Mouse (Mus musculus) heart, adult 11 months (tissue): ENCODE measurements around the gene Hlx.

Source experiments
- DNase-seq: peaks from one replicate; pipeline ENCODE4 v3.0.0; 2022

The Hlx gene

GRCm38 (mm10) chr1:184715693-184716092 is 16.7 kb downstream of the Hlx start:
- peak; percentile 37 for DNase-seq

- DNase-seq, result no peak
These were observed 17.9 kb downstream of the Hlx start for GRCm38 (mm10) chr1:184714515-184714914.

- peak; percentile 72 for DNase-seq
These were observed 18.7 kb downstream of the Hlx start for GRCm38 (mm10) chr1:184713716-184714115.

- peak; percentile 68 for DNase-seq
These were observed 24.7 kb downstream of the Hlx start for GRCm38 (mm10) chr1:184707532-184708248.

GRCm38 (mm10) chr1:184704901-184705300 is 27.5 kb downstream of the Hlx start:
- peak; percentile 60 for DNase-seq

- DNase-seq, result peak; percentile 74
These were observed 33.1 kb downstream of the Hlx start for GRCm38 (mm10) chr1:184699295-184699694.

- DNase-seq, result peak; percentile 50
These were observed 37.0 kb downstream of the Hlx start for GRCm38 (mm10) chr1:184695451-184695850.

- peak; percentile 79 for DNase-seq
These were observed 40.1 kb downstream of the Hlx start for GRCm38 (mm10) chr1:184692204-184692904.

- DNase-seq, result peak; percentile 28
These were observed 41.2 kb downstream of the Hlx start for GRCm38 (mm10) chr1:184691240-184691639.

- peak; percentile 70 for DNase-seq
These were observed 44.4 kb downstream of the Hlx start for GRCm38 (mm10) chr1:184688026-184688425.

- DNase-seq, result peak; percentile 4
These were observed 44.9 kb downstream of the Hlx start for GRCm38 (mm10) chr1:184687512-184687911.

GRCm38 (mm10) chr1:184683541-184683940 is 48.9 kb downstream of the Hlx start:
- peak; percentile 84 for DNase-seq

GRCm38 (mm10) chr1:184679416-184679965 is 52.9 kb downstream of the Hlx start:
- peak; percentile 69 for DNase-seq

- peak; percentile 86 for DNase-seq
These were observed 54.8 kb downstream of the Hlx start for GRCm38 (mm10) chr1:184677641-184678040.
